Mouse (Mus musculus): ENCODE measurements around the gene Gcn1l1. TPM values are rescaled to one million over a fixed set of nuclear protein-coding genes. Genes with fewer than 3 reads are reported as not detected.
A peak's percentile ranks its signal among the peaks of the same experiment; 100 is the strongest.
"Not testable (repeated sequence)": the region's sequence is repeated elsewhere in the genome, so short reads cannot be mapped to it uniquely, and the experiment has no call there.

Gcn1l1 gene
- polyA plus RNA-seq (2012; rRNA removed), result 43.0 and 68.7 TPM in 2 replicates

DNA sequence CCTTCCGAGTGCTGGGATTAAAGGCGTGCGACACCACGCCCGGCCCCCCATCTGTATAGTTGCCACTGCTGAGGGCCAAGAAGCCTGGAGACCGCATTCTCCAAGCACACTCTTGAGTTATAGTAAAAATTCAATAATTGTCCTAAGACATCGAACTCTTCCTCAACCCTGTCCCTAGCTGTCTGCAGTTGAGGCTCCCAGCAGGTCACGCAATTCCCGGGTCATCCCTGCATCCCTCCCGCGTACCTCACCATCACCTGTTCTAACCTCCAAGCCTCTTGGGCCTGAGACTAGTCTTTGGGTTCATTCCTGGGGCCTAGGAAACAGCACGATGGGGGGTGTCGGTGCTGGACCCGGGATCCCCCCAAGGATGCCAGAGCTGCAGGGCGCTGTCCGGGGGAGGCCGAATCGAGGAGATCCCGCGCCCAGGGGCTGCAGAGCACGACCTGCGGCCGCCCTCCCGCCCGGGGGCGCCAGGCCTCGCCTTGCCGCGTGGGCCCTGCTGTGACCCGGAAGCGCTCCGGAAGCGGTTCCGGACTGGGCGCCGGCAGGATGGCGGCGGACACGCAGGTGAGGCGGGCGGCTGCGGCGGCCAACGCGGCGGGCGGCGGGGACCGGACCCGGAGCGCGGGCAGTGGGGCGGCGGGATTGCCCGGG, at the start of gene Gcn1l1:
Gcn1l1 (plus strand) TSS at position 518 of the 657 bp plus-strand sequence.
- no peak for TF ChIP-seq CTCF (IDR thresholded peaks at IDR 0.05; ENCODE audit: borderline replicate concordance, extremely low read depth, insufficient read depth, insufficient read length)
- peak; percentile 81 for TF ChIP-seq POLR2A (IDR thresholded peaks at IDR 0.05; ENCODE audit: borderline replicate concordance, extremely low read depth, insufficient read depth, insufficient read length, poor library complexity, severe bottlenecking)
- DNase-seq (ENCODE audit: low read depth), result peak; percentile 88

DNA sequence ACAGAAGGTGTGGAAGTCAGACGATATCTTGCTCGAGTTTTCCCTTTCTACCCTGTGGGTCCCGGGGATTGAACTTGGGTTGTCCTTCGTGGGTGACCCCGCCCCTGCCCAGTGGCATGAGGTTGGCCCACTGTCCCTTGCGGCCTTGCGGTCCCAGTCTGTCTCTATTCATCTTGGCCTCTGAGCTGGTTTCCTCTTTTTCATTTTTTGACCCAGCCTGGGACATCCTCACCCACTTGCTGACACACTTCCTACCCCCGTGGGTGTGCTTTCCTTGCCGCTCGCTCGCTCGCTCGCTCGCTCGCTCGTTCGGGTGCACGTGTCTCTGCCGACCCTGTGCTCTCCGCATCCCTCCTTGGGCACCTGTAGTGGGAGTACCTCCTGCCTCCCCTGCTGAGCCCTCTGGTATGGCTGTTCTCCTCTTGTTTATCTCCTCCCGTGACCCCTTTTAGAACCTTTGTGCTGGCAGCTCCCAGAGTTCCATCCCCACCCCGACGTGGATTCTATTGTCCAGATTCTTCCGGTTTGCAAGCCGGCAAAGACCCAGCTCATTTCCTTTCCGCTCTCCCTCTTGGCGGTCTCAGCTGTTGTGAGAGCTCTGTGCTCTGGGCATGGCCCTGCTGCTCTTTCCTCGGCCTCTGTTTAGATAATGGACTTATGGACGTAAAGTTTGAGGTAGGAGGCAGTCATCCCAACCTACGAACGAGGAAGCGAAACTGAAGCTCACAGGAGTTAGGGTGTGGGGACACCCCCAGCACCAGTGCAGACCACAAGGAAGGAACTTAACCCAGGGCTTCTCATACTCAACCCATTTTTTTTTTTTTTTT, 48.8 kb upstream of the Gcn1l1 start:
- no peak for DNase-seq (ENCODE audit: low read depth)
- TF ChIP-seq CTCF (IDR thresholded peaks at IDR 0.05; ENCODE audit: borderline replicate concordance, extremely low read depth, insufficient read depth, insufficient read length) (no peak), POLR2A (IDR thresholded peaks at IDR 0.05; ENCODE audit: borderline replicate concordance, extremely low read depth, insufficient read depth, insufficient read length, poor library complexity, severe bottlenecking) (no peak)

DNA sequence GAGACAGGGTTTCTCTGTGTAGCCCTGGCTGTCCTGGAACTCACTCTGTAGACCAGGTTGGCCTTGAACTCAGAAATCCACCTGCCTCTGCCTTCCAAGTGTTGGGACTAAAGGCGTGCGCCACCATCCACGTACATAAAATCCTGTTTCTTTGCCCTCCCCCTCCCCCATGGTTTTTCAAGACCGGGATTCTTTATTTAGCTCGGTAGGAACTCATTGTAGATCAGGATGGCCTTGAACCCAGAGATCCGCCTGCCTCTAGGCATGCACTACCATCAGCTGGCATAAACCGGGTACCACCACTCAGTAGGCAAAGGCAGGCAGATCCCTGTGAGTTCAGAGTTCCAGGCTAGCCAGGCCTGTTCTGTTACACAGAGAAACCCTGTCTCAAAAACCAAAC, 48.1 kb upstream of the Gcn1l1 start:
- TF ChIP-seq POLR2A (IDR thresholded peaks at IDR 0.05; ENCODE audit: borderline replicate concordance, extremely low read depth, insufficient read depth, insufficient read length, poor library complexity, severe bottlenecking), result no peak
- TF ChIP-seq CTCF (IDR thresholded peaks at IDR 0.05; ENCODE audit: borderline replicate concordance, extremely low read depth, insufficient read depth, insufficient read length), result no peak

DNA sequence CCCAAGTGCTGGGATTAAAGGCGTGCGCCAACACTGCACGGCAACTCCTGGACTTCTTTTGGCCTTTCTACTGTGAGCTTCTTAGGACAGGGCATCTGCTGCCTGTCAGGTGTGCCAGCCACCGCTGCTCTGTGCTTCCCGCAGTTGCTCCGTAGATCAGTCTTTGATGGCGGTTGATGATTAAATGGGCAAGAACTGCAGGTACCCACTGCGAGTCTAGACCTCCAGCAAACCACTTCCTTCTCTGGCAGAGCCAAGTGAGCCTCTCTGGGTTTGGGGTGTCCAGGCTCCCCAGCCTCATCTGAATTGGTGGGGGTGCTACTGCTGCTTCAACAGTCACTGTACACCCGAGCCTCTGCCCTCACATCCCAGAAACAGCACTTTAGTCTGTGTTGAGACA, 47.6 kb upstream of the Gcn1l1 start:
- no peak for DNase-seq (ENCODE audit: low read depth)
- TF ChIP-seq CTCF (IDR thresholded peaks at IDR 0.05; ENCODE audit: borderline replicate concordance, extremely low read depth, insufficient read depth, insufficient read length) (no peak), POLR2A (IDR thresholded peaks at IDR 0.05; ENCODE audit: borderline replicate concordance, extremely low read depth, insufficient read depth, insufficient read length, poor library complexity, severe bottlenecking) (no peak)

More for the DNA sequence above, 48.1 kb upstream of the Gcn1l1 start:
- DNase-seq (ENCODE audit: low read depth), result no peak

DNA sequence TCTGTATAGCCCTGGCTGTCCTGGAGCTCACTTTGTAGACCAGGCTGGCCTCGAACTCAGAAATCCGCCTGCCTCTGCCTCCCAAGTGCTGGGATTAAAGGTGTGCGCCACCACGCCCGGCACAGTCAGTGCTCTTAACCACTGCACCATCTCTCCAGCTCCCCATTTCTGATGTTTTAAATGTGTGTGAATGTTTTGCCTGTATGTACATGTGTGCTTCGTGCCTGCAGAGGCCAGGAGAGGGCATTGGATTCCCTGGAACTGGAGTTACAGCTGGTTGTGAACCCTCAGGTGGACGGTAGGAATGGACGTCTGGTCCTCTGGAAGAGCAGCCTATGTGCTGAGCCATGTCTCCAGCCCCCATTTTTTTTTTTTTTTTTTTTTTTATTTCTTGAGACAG, 46.8 kb upstream of the Gcn1l1 start:
- not testable (repeated sequence) for DNase-seq (ENCODE audit: low read depth)

DNA sequence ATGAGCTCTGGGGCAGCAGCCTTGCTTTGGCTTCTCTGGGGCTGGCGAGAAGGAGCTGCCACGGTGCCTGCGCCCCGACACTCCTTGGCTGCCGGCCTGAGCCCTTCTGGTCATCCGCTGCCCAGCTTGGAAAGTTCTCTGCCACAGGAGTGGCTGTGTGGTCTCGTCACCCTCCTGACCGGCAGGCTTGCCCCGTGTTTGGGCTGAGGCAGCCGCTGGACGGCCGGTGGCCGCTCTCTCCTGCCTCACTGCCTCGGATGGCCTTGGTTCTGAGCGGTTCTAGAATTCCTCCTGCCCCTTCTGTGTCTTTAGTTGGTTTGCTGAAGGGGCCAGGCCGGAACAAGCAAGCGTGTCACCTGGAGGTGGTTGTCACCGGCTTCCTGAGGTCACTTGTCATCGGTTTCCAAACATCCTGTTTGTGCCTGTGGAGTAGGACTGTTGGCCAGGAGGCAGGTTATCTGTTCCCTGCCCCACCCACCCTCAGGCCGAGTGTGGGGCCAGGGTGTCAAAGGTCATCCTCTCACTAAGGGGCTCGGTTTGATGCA, 44.7 kb upstream of the Gcn1l1 start:
- DNase-seq (ENCODE audit: low read depth), result no peak
- TF ChIP-seq POLR2A (IDR thresholded peaks at IDR 0.05; ENCODE audit: borderline replicate concordance, extremely low read depth, insufficient read depth, insufficient read length, poor library complexity, severe bottlenecking) (no peak), CTCF (IDR thresholded peaks at IDR 0.05; ENCODE audit: borderline replicate concordance, extremely low read depth, insufficient read depth, insufficient read length) (no peak)

DNA sequence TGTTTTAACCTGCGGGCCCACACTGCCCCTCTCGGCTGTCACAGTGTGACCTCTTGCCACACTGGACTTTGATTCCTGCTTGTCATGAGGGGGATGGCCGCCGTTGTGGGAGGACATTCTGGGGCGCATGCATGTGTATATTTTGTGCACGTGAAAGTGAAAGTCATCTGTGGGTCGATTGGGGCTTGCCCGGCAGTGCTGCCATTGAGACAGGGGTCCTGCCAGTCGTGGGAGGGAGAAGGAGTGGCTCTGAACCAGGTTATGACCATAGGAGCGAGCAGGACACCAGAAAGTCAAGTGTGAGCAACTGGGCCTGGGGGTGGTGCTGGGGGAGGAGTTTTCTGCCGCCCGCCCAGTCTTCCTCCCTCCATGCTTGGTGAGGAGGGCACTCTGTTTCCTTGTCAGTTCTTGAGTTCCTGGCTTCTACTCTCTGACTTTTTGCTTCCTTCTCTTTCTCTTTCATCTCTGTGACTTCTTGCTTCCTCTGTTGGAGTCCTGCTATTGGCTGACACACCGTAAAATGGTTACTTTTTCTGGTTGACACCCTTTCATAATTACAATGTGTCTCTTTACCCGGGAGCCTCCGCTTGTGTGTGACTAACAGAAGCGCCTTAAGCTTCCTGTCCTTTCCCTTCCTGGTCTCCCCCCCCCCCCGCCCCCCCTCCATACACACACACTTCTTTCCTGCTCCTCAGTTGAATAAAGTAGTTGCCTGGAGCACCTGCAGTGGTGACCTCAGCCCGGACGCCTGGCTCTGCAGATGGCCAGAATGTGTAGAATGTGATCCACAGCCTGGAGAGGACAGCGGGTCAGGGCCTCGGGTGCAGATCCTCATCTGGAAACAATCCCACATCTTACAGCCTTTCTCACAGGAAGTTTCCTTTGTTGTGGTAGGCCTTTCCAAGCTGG, 43.2 kb upstream of the Gcn1l1 start:
- DNase-seq (ENCODE audit: low read depth), result no peak
- TF ChIP-seq POLR2A (IDR thresholded peaks at IDR 0.05; ENCODE audit: borderline replicate concordance, extremely low read depth, insufficient read depth, insufficient read length, poor library complexity, severe bottlenecking) (no peak), CTCF (IDR thresholded peaks at IDR 0.05; ENCODE audit: borderline replicate concordance, extremely low read depth, insufficient read depth, insufficient read length) (no peak)

DNA sequence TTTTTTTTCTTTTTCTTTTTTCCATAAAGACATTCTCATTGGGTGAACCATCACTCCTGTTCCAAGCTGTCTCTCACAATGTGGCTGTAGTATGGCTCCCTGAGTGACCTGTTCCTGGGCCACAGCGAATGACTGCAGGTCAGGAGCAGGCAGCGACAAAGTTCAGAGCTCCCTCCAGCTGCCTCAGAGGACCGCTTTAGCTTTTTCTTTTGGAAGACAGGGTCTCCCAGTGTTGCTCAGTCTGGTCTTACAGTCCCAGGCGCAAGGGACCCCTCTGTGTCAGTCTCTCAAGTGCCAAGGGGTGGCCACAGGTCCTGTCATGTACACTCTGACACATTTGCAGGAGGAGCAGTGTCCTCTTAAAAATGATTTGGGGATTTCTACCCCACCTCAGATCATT, 42.5 kb upstream of the Gcn1l1 start:
- TF ChIP-seq CTCF (IDR thresholded peaks at IDR 0.05; ENCODE audit: borderline replicate concordance, extremely low read depth, insufficient read depth, insufficient read length), result no peak
- no peak for TF ChIP-seq POLR2A (IDR thresholded peaks at IDR 0.05; ENCODE audit: borderline replicate concordance, extremely low read depth, insufficient read depth, insufficient read length, poor library complexity, severe bottlenecking)
- no peak for DNase-seq (ENCODE audit: low read depth)

DNA sequence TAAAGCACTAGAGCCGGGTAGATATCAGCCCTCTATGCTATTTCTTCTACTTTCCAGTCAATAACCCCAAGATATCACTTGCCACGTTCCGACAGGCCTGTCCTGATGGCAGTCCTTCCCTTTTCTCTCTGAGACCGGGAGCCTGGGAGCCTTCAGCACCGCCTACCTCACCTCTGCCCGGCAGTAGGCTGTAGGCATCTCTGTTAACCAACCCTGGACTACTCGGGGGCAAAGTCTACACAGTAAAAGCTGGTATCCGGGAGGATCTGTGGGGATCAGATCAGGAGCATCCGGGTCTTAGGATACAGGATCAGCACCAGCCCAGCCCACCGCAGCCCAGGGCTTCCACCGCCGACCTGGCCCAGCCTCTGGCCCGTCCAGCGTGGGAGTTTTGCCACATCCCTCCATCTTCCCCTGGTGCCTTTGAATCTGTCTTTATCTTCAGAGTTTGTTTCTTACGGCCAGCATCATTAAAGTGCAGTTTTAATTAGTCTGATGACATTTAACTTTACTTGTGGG, 42.0 kb upstream of the Gcn1l1 start:
- no peak for TF ChIP-seq POLR2A (IDR thresholded peaks at IDR 0.05; ENCODE audit: borderline replicate concordance, extremely low read depth, insufficient read depth, insufficient read length, poor library complexity, severe bottlenecking)
- TF ChIP-seq CTCF (IDR thresholded peaks at IDR 0.05; ENCODE audit: borderline replicate concordance, extremely low read depth, insufficient read depth, insufficient read length), result no peak
- DNase-seq (ENCODE audit: low read depth), result no peak

DNA sequence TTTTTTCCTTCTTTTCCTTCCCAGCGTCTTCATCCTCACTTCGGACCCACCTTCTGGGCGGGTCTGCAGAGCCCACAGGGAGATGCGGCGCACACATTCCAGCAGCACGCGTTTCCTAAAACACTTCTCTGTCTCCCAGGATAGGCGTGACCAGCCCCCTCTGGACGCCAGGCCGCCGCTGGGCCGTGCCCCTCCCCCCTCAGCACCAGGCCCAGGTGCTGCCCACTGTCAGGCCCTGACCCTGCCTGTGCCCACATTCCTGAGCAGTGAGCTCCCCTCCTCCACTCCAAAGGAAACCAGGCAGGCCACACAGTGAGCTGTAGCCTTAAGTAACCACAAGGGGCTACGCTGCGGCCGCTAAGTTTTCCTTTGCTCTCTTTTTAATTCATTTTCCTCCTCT, 41.1 kb upstream of the Gcn1l1 start:
- DNase-seq (ENCODE audit: low read depth), result no peak
- TF ChIP-seq POLR2A (IDR thresholded peaks at IDR 0.05; ENCODE audit: borderline replicate concordance, extremely low read depth, insufficient read depth, insufficient read length, poor library complexity, severe bottlenecking) (no peak), CTCF (IDR thresholded peaks at IDR 0.05; ENCODE audit: borderline replicate concordance, extremely low read depth, insufficient read depth, insufficient read length) (no peak)

DNA sequence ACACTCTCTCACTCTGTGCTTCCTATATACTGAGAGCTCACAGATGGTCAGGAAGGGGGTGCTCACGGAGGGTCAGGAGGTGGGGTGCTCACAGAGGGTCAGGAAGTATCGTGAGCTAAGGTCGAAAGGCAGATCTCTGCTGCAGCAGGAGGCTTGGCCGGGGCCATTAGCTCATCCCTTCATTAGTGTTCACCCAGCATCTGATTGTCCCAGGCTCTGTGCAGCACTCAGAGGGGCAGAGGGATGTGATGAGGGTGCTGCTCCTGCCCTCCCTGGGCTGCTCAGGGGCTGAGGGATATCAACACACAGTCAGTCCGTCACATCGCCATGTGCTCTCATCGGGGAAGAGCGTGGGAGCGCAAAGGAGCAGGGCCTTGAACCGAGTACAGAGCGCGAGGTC, 40.6 kb upstream of the Gcn1l1 start:
- DNase-seq (ENCODE audit: low read depth), result no peak
- TF ChIP-seq CTCF (IDR thresholded peaks at IDR 0.05; ENCODE audit: borderline replicate concordance, extremely low read depth, insufficient read depth, insufficient read length), result no peak
- no peak for TF ChIP-seq POLR2A (IDR thresholded peaks at IDR 0.05; ENCODE audit: borderline replicate concordance, extremely low read depth, insufficient read depth, insufficient read length, poor library complexity, severe bottlenecking)
